Mouse (Mus musculus): Measurements from ENCODE around the gene Btk. TPM values are rescaled to one million over a fixed set of nuclear protein-coding genes. Genes with fewer than 3 reads are reported as not detected.

The Btk gene
- polyA plus RNA-seq, 1 experiment from 2014 or later = 94.7 TPM

DNA sequence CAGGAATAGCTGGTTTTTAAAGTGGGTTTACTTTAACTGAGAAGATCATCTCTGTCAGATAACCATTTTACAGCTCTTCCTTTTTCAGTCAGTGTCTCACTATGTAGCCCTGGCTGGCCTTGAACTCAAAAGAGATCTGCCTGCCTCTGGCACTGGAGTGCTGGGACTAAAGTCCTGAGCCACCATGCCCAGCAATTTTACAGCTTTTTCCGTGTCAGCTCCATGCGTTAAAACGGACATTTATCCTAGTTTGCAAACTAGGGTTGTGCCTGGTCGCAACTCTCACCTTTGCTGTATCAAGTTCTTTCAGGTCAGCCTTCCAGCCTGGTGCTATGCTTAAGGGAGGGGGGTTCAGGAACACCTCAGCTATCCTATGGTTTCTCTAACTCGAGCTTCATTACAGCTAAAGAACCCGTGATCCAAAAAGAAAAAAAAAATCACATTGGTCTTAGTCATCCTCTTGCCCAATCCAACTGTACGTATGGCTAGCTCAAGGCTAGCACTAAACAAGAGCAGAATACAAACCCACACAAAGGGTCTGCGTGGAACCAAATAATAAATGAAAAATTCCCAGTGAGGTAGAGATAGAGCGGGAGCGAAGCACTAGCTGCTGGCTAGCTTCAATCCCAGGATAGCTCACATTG lies 16.7 kb upstream of the Btk start:
- no peaks in the 10 kb centered on the region for H3K36me3 ChIP-seq (ENCODE audit: inconsistent target)
- 17% methylated on average over 9 of the region's 10 CpGs for WGBS (ENCODE audit: missing documents)
- peaks cover 93% of the 10 kb centered on the region for H3K79me2 ChIP-seq (ENCODE audit: inconsistent target)
- peak overlapping the region; percentile 76 for H3K4me3 ChIP-seq (ENCODE audit: inconsistent target)
- peak overlapping the region; percentile 95 for H3K27ac ChIP-seq

DNA sequence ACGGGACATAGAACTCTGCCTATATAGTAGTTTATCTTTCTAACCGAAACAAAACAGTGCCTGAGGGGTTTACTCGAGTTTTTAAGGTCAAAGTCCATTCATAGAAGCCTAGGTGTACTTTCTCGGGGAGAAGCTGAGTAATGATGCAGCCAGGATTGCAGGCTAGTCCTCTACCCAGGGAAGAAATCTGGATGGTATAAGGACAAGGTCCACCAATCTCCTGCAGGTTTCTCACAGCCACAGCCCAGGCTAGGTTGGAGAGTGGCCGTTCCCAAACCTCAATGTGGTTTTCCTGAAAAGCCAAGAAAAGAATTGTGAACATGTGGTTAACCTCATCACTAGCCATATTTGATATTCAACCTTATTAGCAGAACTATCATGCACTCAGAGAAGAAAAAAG lies 6.5 kb upstream of the Btk start:
- no peak overlapping the region for H3K4me3 ChIP-seq (ENCODE audit: inconsistent target)
- H3K36me3 ChIP-seq (ENCODE audit: inconsistent target) = 0 out of 2 replicates have a peak, but pooled peaks cover 9% of the 10 kb centered on the region
- 52% methylated on average over 5 of the region's 5 CpGs for WGBS (ENCODE audit: missing documents)
- H3K27ac ChIP-seq = no peak overlapping the region
- peaks cover 52% of the 10 kb centered on the region for H3K79me2 ChIP-seq (ENCODE audit: inconsistent target)

GRCm38 (mm10) chrX:134588997-134589396 lies 5.6 kb upstream of the Btk start:
- Histone ChIP-seq H3K27ac (no peak overlapping the region), H3K79me2 (ENCODE audit: inconsistent target) (peaks cover 44% of the 10 kb centered on the region), H3K36me3 (ENCODE audit: inconsistent target) (0 out of 2 replicates have a peak, but pooled peaks cover 9% of the 10 kb centered on the region), H3K4me3 (ENCODE audit: inconsistent target) (no peak overlapping the region)
- 85% methylated on average over 3 of the region's 3 CpGs for WGBS (ENCODE audit: missing documents)

- H3K27ac ChIP-seq = no peak overlapping the region
- H3K36me3 ChIP-seq (ENCODE audit: inconsistent target) = 0 out of 2 replicates have a peak, but pooled peaks cover 9% of the 10 kb centered on the region
- H3K79me2 ChIP-seq (ENCODE audit: inconsistent target) = peaks cover 36% of the 10 kb centered on the region
- 83% methylated on average over 2 of the region's 4 CpGs for WGBS (ENCODE audit: missing documents)
- no peak overlapping the region for H3K4me3 ChIP-seq (ENCODE audit: inconsistent target)
These were observed 4.9 kb upstream of the Btk start for GRCm38 (mm10) chrX:134588261-134588660.

DNA sequence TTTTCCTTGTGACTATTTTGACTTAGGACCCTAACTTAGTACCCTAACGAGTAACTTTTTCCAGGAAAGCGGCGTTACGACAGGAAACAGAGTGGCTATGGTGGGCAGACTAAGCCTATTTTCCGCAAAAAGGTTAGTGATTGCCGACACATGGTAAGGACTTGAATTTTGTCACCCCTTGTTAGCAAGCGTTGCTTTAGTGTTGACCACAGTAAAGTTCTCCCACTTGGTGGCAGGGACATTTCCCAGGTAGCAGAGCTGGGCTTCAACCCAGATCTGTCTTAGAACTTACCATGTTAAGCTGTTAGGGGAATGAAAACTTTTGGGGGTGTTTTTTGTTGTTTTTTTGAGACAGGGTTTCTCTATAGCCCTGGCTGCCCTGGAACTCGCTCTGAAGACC lies 3.1 kb upstream of the Btk start:
- peak overlapping the region; percentile 46 for H3K4me3 ChIP-seq (ENCODE audit: inconsistent target)
- 0 out of 2 replicates have a peak, but pooled peaks cover 9% of the 10 kb centered on the region for H3K36me3 ChIP-seq (ENCODE audit: inconsistent target)
- 30% methylated on average over 4 of the region's 8 CpGs for WGBS (ENCODE audit: missing documents)
- peak overlapping the region; percentile 36; the same call in 1 of the 2 replicates for H3K27ac ChIP-seq
- H3K79me2 ChIP-seq (ENCODE audit: inconsistent target) = peaks cover 33% of the 10 kb centered on the region

GRCm38 (mm10) chrX:134585103-134586002 lies 2.0 kb upstream of the Btk start, which contains the start of gene Rpl36a:
Rpl36a (plus strand) TSS chrX:134585654.
- H3K79me2 ChIP-seq (ENCODE audit: inconsistent target) = peaks cover 41% of the 10 kb centered on the region
- 17% methylated on average over 36 of the region's 45 CpGs for WGBS (ENCODE audit: missing documents)
- 0 out of 2 replicates have a peak, but pooled peaks cover under 1% of the 10 kb centered on the region for H3K36me3 ChIP-seq (ENCODE audit: inconsistent target)
- peak within 1 kb of the TSS; percentile 86 for H3K27ac ChIP-seq
- H3K4me3 ChIP-seq (ENCODE audit: inconsistent target) = peak within 1 kb of the TSS; percentile 46

- peaks cover 68% of the 10 kb centered on the region for H3K79me2 ChIP-seq (ENCODE audit: inconsistent target)
- 18% methylated on average over 9 of the region's 11 CpGs for WGBS (ENCODE audit: missing documents)
- peak overlapping the region; percentile 62 for H3K4me3 ChIP-seq (ENCODE audit: inconsistent target)
- H3K27ac ChIP-seq = peak overlapping the region; percentile 86
- H3K36me3 ChIP-seq (ENCODE audit: inconsistent target) = no peaks in the 10 kb centered on the region
These were observed 1.1 kb downstream of the Btk start for GRCm38 (mm10) chrX:134582270-134582669.

GRCm38 (mm10) chrX:134580528-134581305 lies 2.7 kb downstream of the Btk start:
- no peak overlapping the region for H3K27ac ChIP-seq
- H3K4me3 ChIP-seq (ENCODE audit: inconsistent target) = peak overlapping the region; percentile 62; the same call in 1 of the 2 replicates
- H3K36me3 ChIP-seq (ENCODE audit: inconsistent target) = no peaks in the 10 kb centered on the region
- 72% methylated on average over 14 of the region's 14 CpGs for WGBS (ENCODE audit: missing documents)
- peaks cover 72% of the 10 kb centered on the region for H3K79me2 ChIP-seq (ENCODE audit: inconsistent target)

DNA sequence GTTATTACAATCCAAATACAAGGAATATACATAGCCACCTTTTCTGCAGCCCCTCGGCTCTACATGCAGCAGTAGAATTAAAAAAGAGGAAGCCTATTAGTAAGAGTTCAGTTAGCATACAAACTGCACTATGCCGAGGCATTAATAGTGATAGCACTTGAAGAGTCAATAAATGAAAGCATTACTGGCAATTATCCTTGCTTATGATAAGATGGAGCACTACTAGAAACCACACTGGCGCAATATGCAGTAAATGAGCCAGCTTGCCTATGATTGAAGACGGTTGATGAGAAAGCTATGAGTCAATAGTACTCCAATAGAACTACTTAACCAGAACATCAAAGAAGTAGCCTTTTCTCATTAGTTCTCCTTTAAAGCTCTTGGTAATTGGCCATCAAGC lies 5.5 kb downstream of the Btk start:
- peaks cover 100% of the 10 kb centered on the region for H3K79me2 ChIP-seq (ENCODE audit: inconsistent target)
- no peak overlapping the region for H3K27ac ChIP-seq
- no peak overlapping the region for H3K4me3 ChIP-seq (ENCODE audit: inconsistent target)
- H3K36me3 ChIP-seq (ENCODE audit: inconsistent target) = no peaks in the 10 kb centered on the region
- 59% methylated on average over 3 of the region's 4 CpGs for WGBS (ENCODE audit: missing documents)

DNA sequence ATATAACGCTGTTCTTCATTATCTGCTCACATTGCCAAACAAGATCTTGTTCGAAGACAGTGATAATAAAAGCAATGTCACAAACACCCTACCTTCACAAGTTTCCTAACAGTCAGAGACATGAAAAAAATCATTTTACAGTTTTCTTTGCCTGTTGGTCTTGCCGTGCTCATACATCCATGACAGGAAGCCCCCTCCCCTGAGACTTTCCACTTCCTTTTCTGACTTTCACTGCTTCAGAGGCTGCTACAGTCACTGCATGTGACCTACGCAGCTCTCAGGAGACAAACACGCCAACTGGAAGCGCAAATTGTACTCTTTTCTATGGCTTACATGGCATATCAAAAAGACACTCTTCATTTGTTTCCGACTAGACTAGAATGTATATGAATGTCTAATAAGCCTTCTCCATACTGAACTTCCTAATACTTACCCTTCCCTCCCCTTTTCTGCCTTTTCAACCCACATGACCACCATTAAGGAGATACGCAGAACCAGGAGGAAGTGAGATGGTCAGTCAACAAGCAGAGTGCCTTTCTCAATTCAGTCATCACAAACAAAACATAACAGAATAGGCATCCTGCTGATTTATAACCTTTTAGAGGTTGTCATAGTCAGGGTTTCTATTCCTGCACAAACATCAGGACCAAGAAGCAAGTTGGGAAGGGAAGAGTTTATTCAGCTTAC lies 16.7 kb downstream of the Btk start:
- no peak overlapping the region for H3K4me3 ChIP-seq (ENCODE audit: inconsistent target)
- H3K27ac ChIP-seq = peak overlapping the region; percentile 34
- WGBS (ENCODE audit: missing documents) = 64% methylated on average over 7 of the region's 8 CpGs
- H3K36me3 ChIP-seq (ENCODE audit: inconsistent target) = no peaks in the 10 kb centered on the region
- H3K79me2 ChIP-seq (ENCODE audit: inconsistent target) = peaks cover 16% of the 10 kb centered on the region; the same call in 1 of the 2 replicates

DNA sequence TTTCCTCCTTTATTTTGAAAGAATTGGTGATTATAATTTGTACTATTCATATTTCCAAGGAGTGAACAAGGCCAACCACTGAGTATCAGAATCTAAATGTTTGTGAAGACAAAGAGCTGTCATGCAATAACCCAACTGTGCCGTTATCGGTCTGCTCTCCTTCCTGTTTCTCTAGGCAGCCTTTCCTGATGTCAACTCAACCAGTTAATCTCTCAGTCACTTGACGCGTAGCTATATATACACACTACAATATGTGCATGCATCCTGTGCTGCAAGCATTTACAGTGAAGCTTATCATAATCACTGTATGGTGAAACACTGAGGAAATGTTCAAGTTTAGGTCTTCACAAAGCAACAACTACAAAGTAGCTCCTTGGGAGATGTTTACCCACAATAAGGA lies 19.0 kb downstream of the Btk start:
- H3K4me3 ChIP-seq (ENCODE audit: inconsistent target) = no peak overlapping the region
- no peaks in the 10 kb centered on the region for H3K36me3 ChIP-seq (ENCODE audit: inconsistent target)
- H3K79me2 ChIP-seq (ENCODE audit: inconsistent target) = no peaks in the 10 kb centered on the region; the same call in 1 of the 2 replicates
- WGBS (ENCODE audit: missing documents) = 39% methylated on average over 3 of the region's 4 CpGs
- peak overlapping the region; percentile 46 for H3K27ac ChIP-seq

GRCm38 (mm10) chrX:134554425-134554824 lies 28.9 kb downstream of the Btk start:
- H3K79me2 ChIP-seq (ENCODE audit: inconsistent target) = no peaks in the 10 kb centered on the region
- H3K4me3 ChIP-seq (ENCODE audit: inconsistent target) = no peak overlapping the region
- H3K27ac ChIP-seq = no peak overlapping the region
- peaks cover 4% of the 10 kb centered on the region; the same call in 1 of the 2 replicates for H3K36me3 ChIP-seq (ENCODE audit: inconsistent target)
- WGBS (ENCODE audit: missing documents) = 49% methylated on average over 6 of the region's 6 CpGs

- no peak overlapping the region for H3K4me3 ChIP-seq (ENCODE audit: inconsistent target)
- 94% methylated on average over 2 of the region's 4 CpGs for WGBS (ENCODE audit: missing documents)
- peaks cover 7% of the 10 kb centered on the region; the same call in 1 of the 2 replicates for H3K36me3 ChIP-seq (ENCODE audit: inconsistent target)
- no peaks in the 10 kb centered on the region for H3K79me2 ChIP-seq (ENCODE audit: inconsistent target)
- no peak overlapping the region for H3K27ac ChIP-seq
These were observed 30.0 kb downstream of the Btk start for GRCm38 (mm10) chrX:134553326-134553725.

DNA sequence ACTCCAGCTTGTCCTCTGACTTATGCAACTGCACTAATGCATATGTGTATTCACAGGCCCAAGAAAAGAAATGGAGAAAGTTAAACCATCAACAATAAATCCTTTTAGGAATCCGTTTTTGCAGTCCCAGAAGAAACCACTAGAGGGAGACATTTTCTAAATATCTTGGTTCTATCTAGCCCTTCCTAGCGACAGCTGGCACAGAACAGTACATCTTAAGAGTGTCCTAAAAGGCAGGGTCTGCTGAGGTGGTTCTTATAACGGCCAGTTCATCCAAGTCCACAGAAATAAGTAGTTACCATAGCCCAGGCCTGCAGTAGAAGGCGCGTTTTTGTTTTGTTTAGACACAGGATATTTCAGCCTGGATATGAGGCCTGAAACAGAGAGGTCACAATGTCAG lies 32.5 kb downstream of the Btk start:
- 33% methylated on average over 5 of the region's 5 CpGs for WGBS (ENCODE audit: missing documents)
- no peak overlapping the region for H3K27ac ChIP-seq
- H3K79me2 ChIP-seq (ENCODE audit: inconsistent target) = no peaks in the 10 kb centered on the region
- H3K36me3 ChIP-seq (ENCODE audit: inconsistent target) = peaks cover 7% of the 10 kb centered on the region; the same call in 1 of the 2 replicates
- no peak overlapping the region for H3K4me3 ChIP-seq (ENCODE audit: inconsistent target)

All from macrophage (primary cell).